Mouse (Mus musculus) layer of hippocampus, postnatal 14 days (tissue): ENCODE measurements at regions not wholly inside any gene's neighbourhood (a gene's known extent, or its start where the extent isn't known, plus 50 kb on each side); places are given as distances from the start of the nearest gene placed in this dataset.
A peak's percentile ranks its signal among the peaks of the same experiment; 100 is the strongest.

Source experiments
- DNase-seq, 2 experiments: peaks; one replicate each; pipeline ENCODE4 v3.0.0; 2021 to 2022; ENCODE audit warnings: low spot score in 2 of 2, mixed read lengths in 1 of 2

DNA sequence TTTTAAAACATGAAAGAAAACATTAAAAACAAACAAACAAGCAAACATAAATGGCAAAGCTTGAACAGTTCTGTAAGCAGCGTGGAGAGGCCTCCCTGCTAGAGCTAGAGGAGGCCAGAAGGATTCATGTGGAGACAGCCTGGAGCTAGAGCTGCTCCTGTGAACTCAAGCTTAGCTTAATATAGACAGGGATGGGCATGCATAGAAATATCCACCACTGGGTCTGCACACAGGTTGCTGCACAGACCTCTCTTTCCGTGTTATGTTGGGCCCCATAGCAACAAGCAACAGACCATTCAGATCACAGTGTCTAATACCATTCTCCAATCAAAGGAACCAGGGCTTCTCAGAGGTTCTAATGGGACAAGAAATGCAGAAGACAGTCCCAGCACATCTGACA is 122.9 kb upstream of the Magi3 start:
- DNase-seq = no peak

DNA sequence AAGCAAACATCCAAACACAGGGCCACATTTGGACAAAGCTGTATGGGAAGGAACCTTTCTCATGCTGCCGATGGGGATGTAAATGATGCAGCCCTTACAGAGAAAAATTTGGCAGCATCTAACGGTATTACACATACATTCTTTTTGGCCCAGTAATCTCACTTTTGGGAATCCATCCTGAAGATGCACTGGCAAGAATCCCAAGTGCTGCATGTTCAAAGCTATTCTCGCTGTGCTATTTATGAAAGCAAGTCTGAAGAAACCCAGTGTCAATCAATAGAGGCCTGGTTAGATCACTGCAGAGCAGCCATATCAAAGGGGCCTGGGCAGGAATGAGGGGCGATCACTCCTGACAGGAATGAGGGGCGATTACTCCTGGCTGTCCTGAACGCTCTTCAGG is 122.0 kb upstream of the Magi3 start:
- peak in 1 of 2 experiments; percentile 18 for DNase-seq

DNA sequence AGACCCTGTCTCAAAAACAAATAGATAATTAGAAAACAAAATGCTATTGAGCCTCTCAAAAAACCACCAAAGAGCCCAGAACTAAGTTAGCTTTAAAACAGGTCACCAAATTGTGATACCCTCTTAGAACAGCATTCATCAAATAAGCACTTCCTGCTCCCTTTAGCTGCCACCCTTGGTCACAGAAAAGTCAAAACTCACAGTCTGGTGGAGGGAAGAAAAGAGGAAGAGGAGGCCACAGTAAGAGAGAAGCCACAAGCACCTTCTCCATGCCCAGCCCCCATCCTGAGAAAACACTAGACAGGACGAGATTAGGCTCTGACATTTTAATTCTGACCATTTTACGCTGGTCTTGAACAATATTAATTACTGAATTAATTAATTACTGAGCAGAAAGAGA is 120.2 kb upstream of the Magi3 start:
- DNase-seq = no peak

DNA sequence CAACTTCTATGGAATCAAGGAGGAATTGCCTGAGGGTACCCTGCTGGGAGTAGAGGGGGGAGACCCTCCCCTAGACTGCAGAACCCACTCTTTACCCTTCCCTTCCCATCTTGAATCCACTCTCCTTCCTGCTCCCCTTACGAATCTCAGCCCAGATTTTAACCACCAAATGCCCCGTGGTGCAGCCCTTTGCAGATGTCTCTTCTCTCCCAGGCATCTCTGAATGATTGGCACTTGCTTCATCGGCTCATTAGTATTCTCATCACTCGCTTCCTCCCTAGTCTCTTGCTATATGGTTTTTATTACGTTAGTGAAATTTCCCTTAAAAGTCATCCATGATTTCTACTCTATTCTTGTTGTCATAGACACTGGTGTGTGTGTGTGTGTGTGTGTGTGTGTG is 116.7 kb upstream of the Magi3 start:
- no peak for DNase-seq

DNA sequence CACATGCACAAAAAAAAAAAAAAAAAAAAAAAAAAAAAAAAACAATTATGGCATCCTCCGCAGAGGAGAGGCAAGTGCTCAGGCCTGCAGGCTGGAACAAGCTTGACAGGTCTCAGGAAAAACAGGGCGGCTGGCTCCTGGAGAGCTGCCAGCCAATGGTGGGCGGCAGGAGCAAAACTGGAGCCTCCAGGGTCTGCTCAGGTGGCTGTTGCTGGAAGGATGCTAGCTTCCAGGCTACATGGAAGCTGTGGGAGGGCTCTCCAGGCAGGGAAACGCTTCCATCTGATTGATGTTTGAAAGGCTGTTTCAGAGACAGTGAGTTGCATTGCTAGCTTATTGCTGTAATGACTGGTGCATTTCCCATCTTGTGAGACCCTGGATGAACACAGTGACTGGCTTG is 116.1 kb upstream of the Magi3 start:
- DNase-seq = peak in 1 of 2 experiments; percentile 21

DNA sequence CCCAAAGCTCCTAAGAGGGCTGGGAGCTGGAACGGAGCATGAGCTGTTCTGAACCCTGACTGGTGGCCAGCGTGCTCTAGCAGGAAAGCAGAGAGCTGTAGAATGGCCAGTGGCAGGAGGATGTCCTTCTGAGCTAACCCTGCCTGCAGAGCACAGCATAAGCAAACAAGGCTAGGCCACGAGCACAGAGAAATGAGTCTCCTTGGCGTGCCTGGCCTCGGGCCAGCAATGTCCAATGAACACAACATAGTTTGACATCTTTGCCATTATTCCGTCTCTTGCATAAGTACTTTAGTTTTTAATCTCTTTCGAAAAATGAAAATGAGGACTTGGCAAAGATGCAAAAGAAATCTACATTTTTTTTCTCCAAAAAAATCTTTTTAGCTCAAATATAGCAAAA is 114.6 kb upstream of the Magi3 start:
- DNase-seq = no peak

DNA sequence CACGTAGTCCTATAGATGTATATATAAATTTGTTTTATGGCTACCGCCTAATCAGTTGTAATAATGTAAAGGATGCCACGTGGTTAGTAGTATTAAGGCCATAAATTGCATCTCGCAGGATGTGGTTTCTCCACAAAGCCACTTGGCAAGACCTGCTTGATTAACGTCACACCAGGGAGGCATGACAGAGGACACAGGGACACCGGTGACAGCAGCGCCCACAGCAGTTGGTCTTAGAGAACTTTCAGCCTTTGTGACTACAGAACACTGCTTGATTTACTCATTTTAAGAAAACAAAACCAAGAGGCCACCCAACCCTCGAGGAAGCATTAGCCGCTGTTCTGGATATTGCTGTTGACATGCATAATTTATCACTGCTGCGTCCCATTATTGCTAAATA is 113.2 kb upstream of the Magi3 start:
- DNase-seq = no peak

DNA sequence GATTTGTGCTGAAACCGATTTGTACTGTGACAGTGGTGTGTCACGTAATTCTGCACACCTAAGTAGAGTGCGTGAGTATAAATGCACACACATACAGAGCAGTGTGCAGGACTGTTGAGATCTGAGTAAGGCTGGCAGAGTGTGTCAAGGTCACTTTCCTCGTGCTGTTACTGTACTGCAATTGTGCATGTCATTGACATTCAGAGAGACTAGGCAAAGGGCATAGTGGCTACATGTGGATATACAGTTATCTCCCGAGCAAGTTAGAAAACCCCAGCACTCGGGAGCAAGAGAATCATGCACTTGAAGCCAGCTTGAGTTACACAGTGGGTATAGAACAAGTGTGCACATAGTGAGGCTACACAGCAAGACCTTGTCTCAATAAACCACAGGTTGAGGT is 110.5 kb upstream of the Magi3 start:
- no peak for DNase-seq

DNA sequence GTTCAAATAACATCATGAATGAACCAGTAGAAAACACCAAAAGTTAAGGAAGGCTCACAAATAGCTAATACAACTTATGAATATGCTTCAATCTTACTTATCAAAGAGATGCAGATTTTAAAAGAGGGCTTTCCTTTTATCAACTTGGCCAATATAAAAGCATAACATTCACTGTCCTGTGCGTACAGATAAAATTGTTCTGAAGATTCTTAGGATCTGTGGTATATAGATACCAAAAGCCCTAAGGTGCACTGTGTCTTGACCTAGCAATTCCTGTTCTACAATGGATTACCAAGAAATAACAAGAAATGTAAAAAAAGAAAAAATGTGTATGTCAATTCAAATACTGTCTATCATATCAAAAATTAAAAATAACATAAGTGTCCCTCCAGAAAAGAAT is 107.7 kb upstream of the Magi3 start:
- no peak for DNase-seq

DNA sequence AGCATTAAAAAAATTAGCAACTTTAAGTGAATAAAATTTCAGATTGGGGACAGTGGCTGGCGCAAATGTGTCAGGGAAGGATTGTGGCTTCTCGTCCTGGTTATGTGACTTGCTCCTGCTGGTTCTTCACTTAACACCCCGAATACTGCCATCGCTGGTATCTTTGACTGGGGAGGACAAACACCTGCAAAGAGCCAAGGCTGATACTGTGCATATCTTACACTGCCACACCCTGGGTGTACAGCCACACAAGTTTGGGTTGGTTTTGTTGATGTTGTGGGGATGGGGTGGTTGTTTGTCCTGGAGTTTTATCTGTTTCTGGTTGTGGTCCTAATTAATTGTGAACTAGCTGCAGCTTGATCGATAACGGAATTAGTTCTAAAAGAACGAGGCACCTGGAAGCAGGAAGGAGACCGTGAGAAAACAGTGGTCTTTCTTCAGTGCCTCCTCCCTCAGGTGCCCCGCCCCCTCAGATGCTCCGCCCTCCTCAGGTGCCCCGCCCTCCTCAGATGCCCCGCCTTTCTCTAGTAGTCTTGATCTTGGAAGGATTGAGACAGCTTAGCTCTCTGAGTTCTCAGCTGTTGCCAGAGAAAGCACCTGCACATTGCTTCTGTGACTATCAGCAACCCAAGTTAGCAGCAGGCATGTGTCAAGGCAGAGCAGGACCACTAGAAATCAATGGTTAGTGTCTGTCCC is 107.0 kb upstream of the Magi3 start:
- no peak for DNase-seq

DNA sequence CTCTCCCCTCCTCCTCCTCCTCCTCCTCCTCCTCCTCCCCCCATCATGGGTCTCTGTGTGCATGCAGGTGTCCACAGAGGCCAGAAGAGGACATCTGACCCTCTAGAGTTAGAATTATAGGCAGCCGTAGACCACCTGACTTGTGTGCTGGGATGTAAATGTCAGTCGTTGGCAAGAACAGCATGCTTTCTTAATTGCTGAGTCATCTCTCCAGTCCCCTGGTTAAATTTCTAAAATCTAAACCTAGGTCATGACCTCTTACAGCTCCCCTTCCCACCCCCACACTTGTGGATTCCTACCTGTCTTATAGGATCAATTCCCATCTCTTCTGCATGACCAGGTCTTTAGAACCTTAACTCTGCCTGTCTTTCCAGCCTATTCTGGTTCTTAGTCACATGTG is 102.4 kb upstream of the Magi3 start:
- DNase-seq = no peak

DNA sequence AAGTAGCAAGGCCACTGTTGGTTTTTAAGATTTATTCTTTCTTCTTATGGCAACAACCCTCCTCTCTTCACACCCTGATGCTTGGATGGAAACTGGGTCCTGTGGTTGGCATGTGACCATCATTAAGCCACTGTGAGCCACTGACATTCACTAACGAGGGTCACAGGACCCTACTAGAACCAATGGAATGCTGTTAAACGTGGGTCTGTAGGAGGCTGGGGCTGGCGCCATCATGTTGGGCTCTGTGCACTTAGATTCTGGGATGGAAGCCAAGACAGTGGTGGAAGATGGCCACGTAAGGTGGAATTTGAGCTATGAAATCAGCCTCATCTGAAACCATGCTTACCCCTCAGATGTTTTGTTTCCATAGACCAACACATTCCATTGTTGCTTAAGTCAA is 100.2 kb upstream of the Magi3 start:
- DNase-seq = no peak

DNA sequence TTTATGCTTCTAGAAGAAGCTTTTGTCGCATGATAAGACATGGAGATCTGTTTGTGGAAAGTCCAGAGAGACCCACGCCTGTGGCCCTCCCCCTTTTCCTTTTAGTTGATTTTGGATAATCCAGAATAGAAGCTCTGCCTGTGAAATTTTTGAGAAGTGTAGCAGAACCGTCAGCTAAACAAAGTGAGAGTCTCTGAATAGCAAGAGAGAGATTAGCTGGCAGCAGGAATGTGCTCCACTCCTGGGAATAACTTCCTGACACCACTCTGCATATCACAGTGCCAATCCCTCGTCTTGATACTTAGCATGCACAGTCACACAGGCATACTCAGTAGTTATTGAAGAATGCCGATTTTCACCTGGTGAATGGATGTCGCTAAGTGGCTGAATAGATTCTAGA is 99.2 kb upstream of the Magi3 start:
- no peak for DNase-seq

DNA sequence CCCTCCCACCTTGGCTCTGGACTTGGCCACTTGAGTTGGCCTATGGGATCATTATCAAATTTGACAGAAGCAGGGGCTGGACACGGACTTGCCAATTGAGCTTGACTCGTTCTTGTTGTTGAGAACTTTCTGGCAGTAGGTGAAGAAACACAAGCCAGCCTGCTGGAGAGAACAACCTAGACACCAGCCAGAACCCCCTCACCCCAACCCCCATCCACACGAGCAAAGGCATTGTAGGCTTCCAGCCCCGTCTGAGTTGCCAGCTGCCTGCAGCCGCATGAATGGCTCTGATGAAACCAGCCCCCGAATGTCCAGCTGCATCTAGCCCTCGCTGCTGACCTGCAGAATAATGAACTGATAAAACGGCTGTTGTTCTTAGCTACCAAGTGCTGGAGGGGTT is 98.7 kb upstream of the Magi3 start:
- DNase-seq = peak; percentile 48 to 88

DNA sequence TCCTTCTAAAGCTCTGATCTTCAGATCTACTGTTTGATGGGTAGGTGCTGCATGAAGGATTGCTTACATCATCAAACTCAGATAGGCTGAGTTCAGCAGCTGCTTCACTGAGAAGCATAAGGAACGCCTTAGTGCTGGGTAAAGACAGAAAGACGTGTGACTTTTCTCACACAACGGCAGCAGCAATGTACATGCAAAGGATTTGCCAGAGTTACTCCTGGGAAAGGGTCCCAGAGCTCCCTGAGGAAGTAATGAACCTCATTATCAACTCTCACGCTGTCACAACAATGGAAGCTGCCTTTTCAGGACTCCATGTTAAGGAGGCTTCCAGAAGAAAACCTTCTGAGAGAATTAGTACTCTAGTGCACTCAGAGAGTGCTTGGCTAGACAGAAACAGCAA is 97.4 kb upstream of the Magi3 start:
- no peak for DNase-seq

DNA sequence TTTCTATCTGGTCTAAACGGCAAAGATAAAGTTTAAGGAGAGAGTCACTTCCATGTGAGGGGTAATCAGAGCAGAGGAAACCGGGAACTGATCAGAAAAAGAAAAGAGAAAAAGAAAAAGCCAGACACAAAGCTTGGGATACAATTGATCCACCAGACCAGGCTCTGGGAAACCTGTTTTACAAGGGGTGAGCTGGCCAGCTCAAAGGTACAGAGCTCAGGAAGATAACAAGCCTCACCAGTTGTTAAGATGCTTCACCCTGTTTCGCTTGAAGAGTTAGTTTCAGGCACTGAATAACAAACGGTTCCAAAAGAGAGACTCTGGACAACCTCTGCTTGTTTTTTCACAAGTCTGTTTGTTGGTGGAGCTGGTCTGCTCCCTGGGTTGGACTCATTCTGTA is 92.9 kb upstream of the Magi3 start:
- DNase-seq = no peak

DNA sequence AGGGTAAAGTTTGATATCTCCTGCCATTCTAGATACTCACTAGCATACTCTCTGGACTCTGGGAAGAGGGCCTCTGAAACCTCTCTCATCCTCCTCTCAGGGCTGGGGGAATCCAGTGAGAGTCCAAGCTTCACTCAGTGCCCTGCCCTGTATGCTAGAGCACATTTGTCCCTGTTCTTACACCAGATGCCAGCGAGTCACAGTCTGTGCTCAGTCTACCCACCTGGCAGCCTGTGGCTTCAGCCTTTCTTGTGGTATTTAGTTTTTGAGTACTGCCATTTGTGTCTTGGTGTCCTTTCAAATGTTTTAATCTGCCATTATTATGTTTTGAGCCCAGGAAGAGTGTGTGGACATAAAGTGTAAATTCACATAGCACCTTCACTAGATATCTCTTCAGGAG is 86.8 kb upstream of the Magi3 start:
- no peak for DNase-seq

DNA sequence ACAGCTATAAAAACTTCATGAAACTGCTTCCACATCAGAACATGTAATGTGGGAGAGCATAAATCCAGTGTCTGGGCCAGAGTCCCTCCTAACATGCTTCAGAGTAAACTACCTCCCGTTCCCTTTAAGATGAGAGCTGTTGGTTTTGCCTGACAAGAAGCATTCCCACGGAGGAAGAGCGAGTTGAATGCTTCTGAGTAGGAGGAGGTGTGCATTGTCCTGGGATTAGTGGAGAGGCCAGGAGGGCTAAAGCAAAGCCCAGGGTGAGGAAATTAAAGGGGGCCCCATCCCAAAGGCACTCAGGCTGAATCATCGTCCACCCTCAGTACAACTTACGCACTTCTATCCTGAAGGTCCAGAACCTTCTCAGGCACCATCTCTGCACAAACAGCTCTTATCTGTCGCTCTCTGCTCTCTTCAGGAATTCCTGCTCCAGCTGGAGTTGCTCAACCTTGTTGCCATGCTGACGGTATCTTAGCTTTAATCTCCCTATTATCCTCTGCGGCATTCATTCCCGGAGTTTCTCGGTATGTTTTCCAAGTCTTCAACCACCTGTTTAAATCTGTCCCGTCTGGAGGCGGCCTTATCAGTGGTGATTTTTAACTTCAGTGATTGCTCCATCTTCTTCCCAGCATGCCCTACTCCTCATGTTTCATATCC is 85.9 kb upstream of the Magi3 start:
- no peak for DNase-seq

DNA sequence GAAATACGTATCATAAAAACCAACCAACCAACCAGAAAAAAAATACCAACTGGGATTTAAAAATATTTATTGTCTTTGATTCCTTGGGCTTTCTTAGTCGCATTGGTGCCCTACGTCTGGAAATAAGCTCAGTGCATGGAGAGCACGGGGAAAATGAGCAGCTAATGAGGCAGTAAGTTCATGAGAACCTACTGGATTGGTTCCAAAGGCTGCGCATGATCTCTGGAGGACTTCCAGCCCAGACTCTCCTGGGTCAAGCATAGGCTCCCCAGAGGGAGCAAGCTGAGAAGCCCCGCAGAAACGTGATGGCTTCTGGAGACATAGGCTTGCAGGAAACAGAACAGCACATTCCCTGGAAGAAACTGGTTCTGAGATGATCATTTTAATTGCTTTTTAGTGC is 83.4 kb upstream of the Magi3 start:
- DNase-seq = no peak

DNA sequence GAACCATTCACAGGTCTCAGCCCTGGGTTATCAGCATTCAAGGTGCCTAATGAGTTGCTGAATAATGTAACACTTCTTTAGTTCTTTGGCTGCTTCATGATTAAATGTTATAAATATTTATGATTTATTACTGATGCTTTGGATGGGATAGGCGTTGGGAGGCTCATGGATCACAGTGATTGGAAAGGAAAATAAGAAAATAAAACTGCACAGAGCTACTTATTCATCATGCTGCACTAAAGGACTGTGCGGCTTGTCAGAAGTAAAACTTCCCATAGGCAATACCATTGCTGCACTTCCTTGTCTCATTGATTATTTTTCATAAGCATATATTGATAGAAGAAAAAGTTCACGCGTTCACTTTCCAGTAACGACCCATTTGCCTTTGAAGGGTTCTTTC is 80.0 kb upstream of the Magi3 start:
- no peak for DNase-seq

DNA sequence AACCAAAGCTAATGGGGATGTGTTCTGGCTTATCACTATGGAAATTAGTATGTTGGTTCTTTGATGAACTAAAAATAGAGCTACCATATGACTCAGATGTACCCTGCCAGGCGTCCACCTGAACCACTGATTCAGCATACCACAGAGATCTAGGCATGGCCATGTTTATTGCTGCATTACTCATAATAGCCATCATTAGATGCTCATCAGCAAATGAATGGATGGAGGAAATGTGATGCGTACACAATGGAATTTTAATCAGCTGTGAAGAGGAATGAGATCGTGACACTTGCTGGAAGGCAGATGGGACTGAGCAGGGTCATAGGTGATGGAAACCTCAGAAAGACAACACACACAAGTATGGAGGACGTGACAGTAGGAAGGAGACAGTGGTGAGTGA is 78.7 kb upstream of the Magi3 start:
- DNase-seq = no peak

DNA sequence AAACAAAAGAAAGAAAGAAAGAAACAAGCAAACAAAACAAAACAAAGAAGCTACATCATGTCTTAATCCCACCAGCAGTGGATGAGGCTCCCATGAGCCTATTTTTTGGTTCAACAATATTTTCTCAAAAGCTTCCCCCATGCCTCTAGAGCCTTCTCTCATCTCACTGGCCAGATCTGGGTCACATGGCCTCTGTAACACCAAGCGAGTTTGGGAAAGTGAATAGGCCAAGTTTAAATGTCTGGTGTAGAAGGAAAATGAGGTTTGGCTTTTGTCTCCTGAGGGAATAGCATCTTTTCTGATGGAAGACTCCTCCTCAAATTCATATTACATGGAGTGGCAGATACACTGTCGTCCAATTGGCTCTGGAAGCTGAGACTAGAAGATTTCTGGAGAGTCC is 78.2 kb upstream of the Magi3 start:
- no peak for DNase-seq

DNA sequence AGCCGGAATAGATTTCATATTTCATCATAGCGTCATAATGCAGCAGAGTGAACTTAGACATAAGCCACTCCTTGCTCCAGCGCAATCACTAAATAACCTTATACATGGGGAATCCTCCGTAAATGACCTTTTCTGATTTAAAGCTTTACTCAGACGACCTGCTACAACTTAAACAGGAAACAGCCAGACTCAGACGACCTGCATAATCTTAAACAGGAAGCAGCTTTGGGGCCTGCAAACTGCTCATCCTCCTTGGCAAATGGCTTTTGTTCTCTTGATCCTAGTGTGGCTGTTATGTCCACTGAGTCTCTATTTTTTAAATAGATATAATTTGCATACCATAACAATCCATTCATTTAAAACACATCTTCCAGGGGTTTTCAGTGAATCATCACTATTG is 76.9 kb upstream of the Magi3 start:
- no peak for DNase-seq
